Mouse (Mus musculus): Measurements from ENCODE around the gene Vmn1r143. TPM values are rescaled to one million over a fixed set of nuclear protein-coding genes. Genes with fewer than 3 reads are reported as not detected.
"Not testable (repeated sequence)": the region's sequence is repeated elsewhere in the genome, so short reads cannot be mapped to it uniquely, and the experiment has no call there.

Gene Vmn1r143
- total RNA-seq (2014; fragmentation: Nextera tagmentation): not detected in 2 replicates
- not detected in 2 replicates for total RNA-seq (2017)

DNA sequence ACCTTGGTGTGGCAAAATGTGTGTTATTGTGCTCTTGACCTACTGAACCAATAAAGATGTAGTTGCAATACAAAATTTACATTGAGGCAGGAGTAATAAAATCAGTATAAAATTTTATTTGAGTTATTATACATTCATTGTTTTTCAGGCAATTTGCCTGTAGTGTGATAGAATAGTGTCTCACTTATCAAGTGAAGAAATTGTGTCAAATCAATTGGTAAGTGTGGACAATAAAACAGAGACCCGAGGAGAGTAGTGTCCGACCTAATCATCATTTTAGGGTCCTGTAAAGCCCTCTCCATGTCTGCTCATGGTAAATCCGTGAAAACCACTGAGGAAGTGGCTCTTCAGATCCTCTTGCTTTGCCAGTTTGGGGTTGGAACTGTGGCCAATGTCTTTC, at the start of gene Vmn1r143:
Gene Vmn1r143 (plus strand): TSS at position 301 of the 400 bp plus-strand sequence.
- not testable (repeated sequence) for ATAC-seq (replicated peaks; ENCODE audit: low FRiP score, low TSS enrichment, poor library complexity, severe bottlenecking)

DNA sequence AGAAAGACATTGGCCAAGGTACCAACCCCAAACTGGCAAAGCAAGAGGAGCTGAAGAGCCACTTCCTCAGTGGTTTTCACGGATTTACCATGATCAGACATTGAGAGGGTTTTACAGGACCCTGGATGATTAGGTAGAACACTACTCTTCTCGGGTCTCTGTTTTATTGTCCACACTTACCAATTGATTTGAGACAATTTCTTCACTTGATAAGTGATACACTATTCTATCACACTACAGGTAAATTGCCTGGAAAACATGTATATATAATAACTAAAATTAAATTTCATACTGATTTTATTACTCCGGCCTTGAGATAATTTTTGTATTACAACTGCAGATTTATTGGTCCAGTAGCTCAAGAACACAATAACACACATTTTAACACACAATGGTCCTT, 25.2 kb upstream of the Vmn1r143 start, which contains the start of gene Vmn1r142:
Gene Vmn1r142 (minus strand): TSS at position 101 of the 400 bp plus-strand sequence.
- ATAC-seq (replicated peaks; ENCODE audit: low FRiP score, low TSS enrichment, poor library complexity, severe bottlenecking): not testable (repeated sequence)

DNA sequence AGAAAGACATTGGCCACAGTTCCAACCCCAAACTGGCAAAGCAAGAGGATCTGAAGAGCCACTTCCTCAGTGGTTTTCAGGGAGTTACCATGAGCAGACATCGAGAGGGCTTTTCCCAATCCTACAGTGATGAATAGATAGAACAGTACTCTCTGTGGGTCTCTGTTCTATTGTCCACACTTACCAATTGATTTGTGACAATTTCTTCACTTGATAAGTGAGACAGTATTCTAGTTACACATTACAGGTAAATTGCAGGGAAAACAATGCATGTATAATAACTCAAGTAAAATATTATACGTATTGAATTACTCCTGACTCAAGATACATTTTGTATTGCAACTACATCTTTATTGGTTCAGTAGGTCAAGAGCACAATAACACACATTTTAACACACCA, 12.0 kb downstream of the Vmn1r143 start, which contains the start of gene Gm8653:
Gene Gm8653 (minus strand): TSS at position 101 of the 400 bp plus-strand sequence.
- not testable (repeated sequence) for ATAC-seq (replicated peaks; ENCODE audit: low FRiP score, low TSS enrichment, poor library complexity, severe bottlenecking)

DNA sequence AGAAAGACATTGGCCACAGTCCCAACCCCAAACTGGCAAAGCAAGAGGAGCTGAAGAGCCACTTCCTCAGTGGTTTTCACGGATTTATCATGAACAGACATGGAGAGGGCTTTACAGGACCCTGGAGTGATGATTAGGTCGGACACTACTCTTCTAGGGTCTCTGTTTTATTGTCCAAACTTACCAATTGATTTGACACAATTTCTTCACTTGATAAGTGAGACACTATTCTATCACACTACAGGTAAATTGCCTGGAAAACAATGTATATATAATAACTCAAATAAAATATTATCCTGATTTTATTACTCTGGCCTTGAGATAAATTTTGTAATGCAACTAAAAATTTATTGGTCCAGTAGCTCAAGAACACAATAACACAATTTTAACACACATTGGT, 40.2 kb downstream of the Vmn1r143 start, which contains the start of gene Gm8453:
Gene Gm8453 (minus strand): TSS at position 101 of the 400 bp plus-strand sequence.
- not testable (repeated sequence) for ATAC-seq (replicated peaks; ENCODE audit: low FRiP score, low TSS enrichment, poor library complexity, severe bottlenecking)

Other genes with a start within 250 kb of the Vmn1r143 start
- gene Vmn1r137, start 194.8 kb upstream of the Vmn1r143 start, total RNA-seq (2014; fragmentation: Nextera tagmentation): not detected in 2 replicates
- gene Vmn1r137, start 194.8 kb upstream of the Vmn1r143 start, total RNA-seq (2017): not detected in 2 replicates
- not detected in 2 replicates for gene Vmn1r138, start 160.5 kb upstream of the Vmn1r143 start, total RNA-seq (2014; fragmentation: Nextera tagmentation)
- gene Vmn1r138, start 160.5 kb upstream of the Vmn1r143 start, total RNA-seq (2017): not detected in 2 replicates
- gene Gm6176, start 133.1 kb upstream of the Vmn1r143 start, total RNA-seq (2014; fragmentation: Nextera tagmentation): not detected in 2 replicates
- not detected in 2 replicates for gene Gm6176, start 133.1 kb upstream of the Vmn1r143 start, total RNA-seq (2017)
- gene Vmn1r139, start 120.3 kb upstream of the Vmn1r143 start, total RNA-seq (2014; fragmentation: Nextera tagmentation): not detected in 2 replicates
- gene Vmn1r139, start 120.3 kb upstream of the Vmn1r143 start, total RNA-seq (2017): not detected in 2 replicates
- gene Gm16451, start 71.1 kb upstream of the Vmn1r143 start, total RNA-seq (2014; fragmentation: Nextera tagmentation): not detected in 2 replicates
- gene Gm16451, start 71.1 kb upstream of the Vmn1r143 start, total RNA-seq (2017): not detected in 2 replicates
- not detected in 2 replicates for gene Gm10666, start 54.6 kb upstream of the Vmn1r143 start, total RNA-seq (2014; fragmentation: Nextera tagmentation)
- gene Gm10666, start 54.6 kb upstream of the Vmn1r143 start, total RNA-seq (2017): not detected in 2 replicates
- not detected in 2 replicates for gene Vmn1r142, start 25.3 kb upstream of the Vmn1r143 start, total RNA-seq (2014; fragmentation: Nextera tagmentation)
- gene Vmn1r142, start 25.3 kb upstream of the Vmn1r143 start, total RNA-seq (2017): not detected in 2 replicates
- not detected in 2 replicates for gene Gm8653, start 11.9 kb downstream of the Vmn1r143 start, total RNA-seq (2014; fragmentation: Nextera tagmentation)
- gene Gm8653, start 11.9 kb downstream of the Vmn1r143 start, total RNA-seq (2017): not detected in 2 replicates
- not detected in 2 replicates for gene Gm8453, start 40.1 kb downstream of the Vmn1r143 start, total RNA-seq (2014; fragmentation: Nextera tagmentation)
- gene Gm8453, start 40.1 kb downstream of the Vmn1r143 start, total RNA-seq (2017): not detected in 2 replicates
- gene Gm4187, start 140.3 kb downstream of the Vmn1r143 start, total RNA-seq (2014; fragmentation: Nextera tagmentation): not detected in 2 replicates
- gene Gm4187, start 140.3 kb downstream of the Vmn1r143 start, total RNA-seq (2017): not detected in 2 replicates
- not detected in 2 replicates for gene Gm8660, start 181.7 kb downstream of the Vmn1r143 start, total RNA-seq (2014; fragmentation: Nextera tagmentation)
- not detected in 2 replicates for gene Gm8660, start 181.7 kb downstream of the Vmn1r143 start, total RNA-seq (2017)
- not detected in 2 replicates for gene Vmn1r148, start 224.2 kb downstream of the Vmn1r143 start, total RNA-seq (2014; fragmentation: Nextera tagmentation)
- not detected in 2 replicates for gene Vmn1r148, start 224.2 kb downstream of the Vmn1r143 start, total RNA-seq (2017)
- gene Vmn1r149, start 248.9 kb downstream of the Vmn1r143 start, total RNA-seq (2014; fragmentation: Nextera tagmentation): not detected in 2 replicates
- not detected in 2 replicates for gene Vmn1r149, start 248.9 kb downstream of the Vmn1r143 start, total RNA-seq (2017)

Measured in megakaryocyte-erythroid progenitor cell, adult 5-6 weeks (primary cell).